Mouse (Mus musculus) heart, adult 2 months (tissue): ENCODE measurements around the gene Fam120a.
A peak's percentile ranks its signal among the peaks of the same experiment; 100 is the strongest.

Experiments
- CTCF ChIP-seq: fragments of 200-600 bp; IDR thresholded peaks from 2 replicates; pipeline ENCODE4 v1.8.1; 2022; ENCODE audit warnings: antibody characterized with exemption, mild to moderate bottlenecking, moderate library complexity
- EP300 ChIP-seq: fragments of 200-500 bp; IDR thresholded peaks from 2 replicates; pipeline ENCODE4 v1.6.1; 2011; ENCODE audit warnings: low read depth, low read length, control low read depth; ENCODE audit not compliant: insufficient read depth
- POLR2A ChIP-seq: fragments of 200-500 bp; IDR thresholded peaks from 2 replicates; pipeline ENCODE4 v1.6.1; 2011; ENCODE audit warnings: mild to moderate bottlenecking, low read depth, low read length, control low read depth; ENCODE audit not compliant: insufficient read depth

DNA sequence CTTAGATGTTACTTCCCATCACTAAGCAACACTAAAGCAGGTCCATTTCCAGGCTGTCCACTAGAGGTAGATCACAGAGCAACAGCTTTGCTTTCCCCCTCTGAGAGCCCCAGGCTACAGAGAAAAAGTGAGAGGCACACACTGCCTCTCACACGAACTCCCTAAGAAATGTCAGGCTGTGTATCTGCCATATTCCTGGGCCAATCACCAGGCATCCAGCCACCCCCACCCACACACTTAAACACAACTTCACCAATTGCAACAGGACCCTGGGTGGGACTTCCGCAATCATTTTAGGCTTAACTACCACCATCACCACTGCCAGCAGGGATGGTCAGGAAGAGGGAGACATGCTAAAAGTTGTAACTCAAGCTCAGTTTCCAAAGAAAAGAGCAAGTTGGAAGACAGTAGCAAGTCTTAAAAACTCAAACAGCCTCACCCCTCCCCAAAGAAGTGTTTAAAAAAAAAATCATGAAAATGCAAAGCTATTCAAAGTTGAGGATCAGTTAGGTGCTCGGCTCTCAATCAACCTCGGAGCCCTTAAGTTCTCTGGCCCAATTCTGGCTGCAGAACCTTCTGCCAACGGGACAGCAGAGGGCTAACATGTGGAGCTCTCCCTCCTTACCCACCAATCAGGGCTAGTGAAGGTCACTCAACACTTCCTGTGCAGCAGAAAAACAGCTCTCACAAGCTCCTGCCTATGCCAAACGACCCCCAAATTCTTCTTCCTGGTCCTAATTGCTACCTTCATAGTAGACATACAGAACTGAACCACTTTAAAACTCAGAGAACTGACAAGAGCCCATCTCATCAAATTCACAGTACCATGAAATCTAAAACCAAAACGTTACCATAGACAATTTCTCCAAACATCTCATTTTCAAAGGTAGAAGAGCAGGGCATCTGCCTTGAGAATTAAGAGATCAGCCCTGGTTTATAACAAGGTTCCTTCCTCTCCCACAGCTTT lies 2.0 kb downstream of the Fam120a start:
- peak; percentile 45 for TF ChIP-seq CTCF
- TF ChIP-seq POLR2A = peak; percentile 23; the same call in 1 of the 2 replicates
- no peak for TF ChIP-seq EP300
